Mouse (Mus musculus) c-Kit-positive CD71-positive TER-119-negative erythroid progenitor cells, embryonic 14.5 days (primary cell): ENCODE measurements around the gene Sox13.
A peak's percentile ranks its signal among the peaks of the same experiment; 100 is the strongest.

Experiments used
- DNase-seq: peaks from one replicate; pipeline ENCODE4 v3.0.0-alpha.2; 2013; ENCODE audit warnings: low read depth

Gene Sox13

GRCm38 (mm10) chr1:133423543-133424480 lies at the start of gene Sox13:
Gene Sox13 (minus strand): TSS chr1:133424377.
- DNase-seq = peak; percentile 13

DNA sequence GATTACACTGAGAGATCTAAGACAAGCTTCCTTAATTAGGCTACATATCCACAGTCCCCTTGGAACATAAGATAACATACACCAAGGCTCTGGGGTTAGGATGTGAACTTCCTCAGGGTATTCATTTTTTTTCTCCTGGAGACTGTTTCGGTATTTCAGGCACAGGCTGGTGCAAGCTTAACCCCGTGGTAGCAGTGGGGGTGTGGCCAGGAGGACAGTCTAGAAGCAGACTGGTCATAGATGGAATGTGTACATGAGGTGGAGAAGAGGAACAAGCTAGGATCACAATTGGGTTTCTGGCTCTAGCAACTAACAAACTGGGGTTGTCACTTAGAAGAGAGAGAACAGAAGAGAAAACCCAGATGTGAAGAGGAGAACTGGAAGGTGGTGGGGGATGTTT lies 47.4 kb upstream of the Sox13 start:
- DNase-seq = no peak

- no peak for DNase-seq
These were observed 46.9 kb upstream of the Sox13 start for GRCm38 (mm10) chr1:133471086-133471485.

- no peak for DNase-seq
These were observed 46.3 kb upstream of the Sox13 start for GRCm38 (mm10) chr1:133470242-133471025.

- no peak for DNase-seq
These were observed 45.0 kb upstream of the Sox13 start for GRCm38 (mm10) chr1:133469213-133469612.

DNA sequence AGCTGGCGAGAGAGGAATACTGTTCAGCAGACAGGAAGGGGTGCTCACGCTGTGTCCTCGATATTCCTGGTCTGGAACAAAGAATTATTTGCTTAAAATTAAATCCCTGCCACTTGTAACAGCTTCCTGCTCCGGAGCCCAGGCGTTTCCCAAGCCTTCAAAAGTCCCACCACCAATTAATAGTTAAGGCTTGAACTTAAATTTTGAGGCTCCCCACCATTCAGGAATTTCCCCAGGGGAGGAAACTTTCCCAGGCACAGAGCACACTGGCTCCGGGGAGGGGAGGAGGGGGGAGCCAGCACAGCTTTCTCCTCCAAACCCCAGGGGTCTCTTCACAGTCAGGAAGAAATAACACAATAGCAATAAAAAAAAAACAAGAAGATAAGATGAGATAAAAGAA lies 44.6 kb upstream of the Sox13 start:
- DNase-seq = no peak

GRCm38 (mm10) chr1:133467905-133468304 lies 43.7 kb upstream of the Sox13 start:
- no peak for DNase-seq

DNA sequence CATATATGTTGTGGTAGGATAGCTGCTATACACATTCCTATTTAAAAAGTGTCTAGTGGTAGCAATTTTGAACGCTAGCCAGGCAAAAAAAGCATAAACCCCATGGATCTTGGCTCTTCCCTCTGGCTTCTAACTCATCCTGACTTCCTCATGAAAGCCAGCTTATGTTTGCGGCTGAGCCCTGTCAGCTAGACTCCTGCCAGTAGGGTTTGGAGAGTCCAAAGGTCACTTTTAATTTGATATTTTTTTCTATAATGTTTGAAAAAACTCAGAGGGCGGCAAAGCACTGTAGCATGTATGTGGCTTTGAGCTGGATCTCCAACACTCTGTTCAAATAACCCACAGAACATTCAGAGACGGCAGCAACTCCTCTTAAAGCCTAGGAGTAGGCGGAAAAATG lies 39.0 kb upstream of the Sox13 start:
- no peak for DNase-seq

- DNase-seq = no peak
These were observed 36.8 kb upstream of the Sox13 start for GRCm38 (mm10) chr1:133460996-133461395.

- no peak for DNase-seq
These were observed 31.9 kb upstream of the Sox13 start for GRCm38 (mm10) chr1:133456097-133456496.

DNA sequence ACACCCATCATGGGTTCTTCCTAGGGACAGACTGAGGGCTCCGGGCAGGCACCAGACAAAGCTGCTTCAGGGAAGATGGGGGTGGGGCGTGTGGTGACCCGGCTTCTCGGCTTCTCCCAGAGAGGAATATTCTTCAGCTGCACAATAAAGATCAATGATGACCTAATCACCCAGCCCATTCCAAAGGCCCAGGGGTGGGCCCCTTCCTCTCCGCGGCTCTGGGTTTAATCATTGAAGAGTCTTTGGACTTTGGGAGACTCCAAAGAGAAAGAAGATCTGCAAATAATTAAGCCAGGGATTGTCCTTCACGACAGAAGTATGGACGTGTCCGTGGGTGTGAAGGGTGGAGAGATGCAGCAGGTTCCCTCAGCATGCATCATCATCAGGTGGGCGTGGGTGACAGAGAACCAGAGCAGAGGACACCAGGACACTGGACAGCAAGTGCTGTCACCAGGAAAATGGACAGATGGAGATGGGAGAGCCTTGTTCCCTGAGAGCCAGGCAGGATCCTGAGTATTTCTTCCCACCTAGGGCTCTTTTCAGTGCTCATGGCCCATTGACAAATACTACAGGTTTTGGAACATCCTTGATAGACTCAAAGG lies 28.5 kb upstream of the Sox13 start:
- DNase-seq = no peak

GRCm38 (mm10) chr1:133451869-133452563 lies 27.8 kb upstream of the Sox13 start:
- DNase-seq = no peak

DNA sequence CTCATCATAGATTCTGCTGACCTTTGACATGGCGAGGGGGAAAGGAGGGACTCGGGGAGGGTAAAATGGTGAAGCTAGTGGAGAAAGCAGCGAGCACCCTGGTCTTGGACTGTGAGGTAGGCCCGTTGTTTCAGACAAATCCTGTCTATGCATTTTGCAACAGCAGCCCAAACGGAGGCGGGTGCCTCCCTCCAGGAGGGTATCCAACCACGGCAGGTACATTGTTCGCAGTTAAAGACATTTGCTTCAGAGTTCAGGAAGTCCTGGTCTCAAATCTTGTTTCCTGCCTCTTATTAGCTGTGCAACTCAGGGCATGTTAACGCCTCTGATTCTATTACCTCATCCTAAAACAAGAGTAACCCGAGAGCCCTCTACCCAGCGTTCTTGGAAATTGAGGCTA lies 26.8 kb upstream of the Sox13 start:
- no peak for DNase-seq

DNA sequence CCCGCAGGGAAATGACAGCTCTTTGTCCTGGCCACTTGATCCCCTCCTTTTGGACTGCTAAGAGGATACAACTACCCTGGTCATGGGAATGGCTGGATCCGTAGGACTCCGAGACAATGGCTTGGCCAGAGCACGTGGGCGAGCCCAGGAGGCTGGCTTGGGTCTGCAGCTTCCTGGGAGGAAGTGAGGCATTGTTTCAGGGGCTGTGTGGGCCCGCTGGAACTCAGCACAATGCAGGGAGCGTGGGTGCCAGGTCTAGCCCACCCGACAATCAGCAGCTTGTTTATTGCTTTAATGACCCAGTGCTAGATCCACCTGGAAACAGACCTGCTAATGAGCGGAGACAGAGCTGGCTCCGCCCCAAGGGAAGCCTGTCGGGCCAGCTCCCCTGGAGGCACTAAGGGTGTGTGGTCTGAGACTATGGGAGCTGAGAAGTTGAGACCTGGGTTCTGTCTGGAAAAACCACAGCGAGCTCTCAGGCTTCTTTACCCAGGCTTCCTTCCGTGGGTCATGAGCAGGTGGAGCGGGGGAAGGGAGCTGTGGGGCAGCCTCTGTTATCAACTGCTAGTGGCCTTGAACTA lies 24.3 kb upstream of the Sox13 start:
- no peak for DNase-seq

DNA sequence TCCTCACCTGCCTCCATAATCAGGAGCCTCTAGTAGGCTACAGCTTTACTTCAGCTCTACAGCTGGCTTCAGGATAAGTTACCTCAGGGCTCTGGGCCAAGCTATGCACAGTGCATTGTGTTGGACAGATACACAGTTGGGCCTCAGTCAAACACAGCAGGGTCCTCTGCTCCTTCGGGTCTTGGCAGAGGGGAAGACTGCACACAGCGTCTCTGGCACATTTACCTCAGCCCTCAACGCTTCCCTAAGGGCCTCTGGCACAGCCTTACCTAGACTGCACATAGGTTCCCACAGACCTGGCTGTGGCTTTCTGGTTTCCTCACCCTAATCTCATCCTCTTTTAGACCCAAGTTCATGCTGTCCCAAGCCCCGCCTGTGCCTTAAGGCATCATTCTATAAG lies 22.1 kb upstream of the Sox13 start:
- DNase-seq = no peak

- DNase-seq = no peak
These were observed 20.1 kb upstream of the Sox13 start for GRCm38 (mm10) chr1:133444315-133444714.

GRCm38 (mm10) chr1:133437916-133438683 lies 13.9 kb upstream of the Sox13 start:
- no peak for DNase-seq

DNA sequence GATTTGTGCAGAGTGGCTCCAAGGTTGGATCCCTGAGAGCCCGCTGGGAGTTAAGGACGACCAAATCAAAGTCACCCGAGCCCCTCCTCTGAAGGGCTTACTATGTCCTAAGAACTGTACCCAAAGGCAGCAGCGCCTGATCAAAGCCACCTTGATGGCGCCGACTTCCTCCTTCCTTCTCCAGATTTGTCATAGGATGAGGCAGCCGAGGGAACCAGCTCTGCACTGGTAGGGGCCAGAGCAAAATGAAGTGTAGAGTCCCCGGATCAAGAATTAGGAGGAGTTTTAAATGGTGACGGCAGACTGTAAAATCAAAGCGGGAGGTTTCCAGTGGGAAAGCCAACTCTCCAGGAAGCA lies 10.6 kb upstream of the Sox13 start:
- no peak for DNase-seq

GRCm38 (mm10) chr1:133434018-133434755 lies 10.0 kb upstream of the Sox13 start:
- DNase-seq = no peak

- no peak for DNase-seq
These were observed 8.4 kb upstream of the Sox13 start for GRCm38 (mm10) chr1:133432566-133432965.
